28 mouse cellular contexts compared by ENCODE assay signal in the genomic region with DNA sequence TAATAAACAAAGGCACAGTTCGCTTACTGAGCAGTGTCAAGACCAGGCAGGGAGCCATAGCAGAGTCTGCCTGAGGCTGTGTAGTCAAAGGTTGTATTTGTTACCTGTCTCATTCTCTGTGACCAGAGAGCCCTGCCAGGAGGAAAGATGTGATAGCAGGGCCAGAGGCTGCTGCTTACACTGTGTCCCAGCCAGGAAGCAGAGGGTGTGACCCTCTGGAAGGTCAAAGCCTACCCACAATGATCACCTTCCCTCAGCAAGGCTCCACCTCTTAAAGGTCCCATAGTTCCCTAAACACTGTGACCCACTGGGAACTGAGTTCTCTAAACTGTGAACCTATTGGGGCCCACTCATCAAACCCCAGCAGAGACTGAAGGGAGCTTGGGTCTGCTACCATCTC.
DNase-seq lines count a peak whose midpoint lies in the region; ATAC-seq lines count a peak whose summit lies in the region.
"Had no signal": no experiment of that assay in that cellular context is flagged by ENCODE, and none has a peak within 500 bp of the region (broad histone marks: within the 10 kb centered on the region; RNA-seq: fewer than 3 reads in every experiment).

No protein-coding gene starts in this region.

- no peak overlapping the region for H3K4me3 ChIP-seq in midbrain, embryonic 11.5 days (ENCODE audit: low read depth, low read length)
- no peak overlapping the region for H3K4me3 ChIP-seq in midbrain, embryonic 15.5 days
- H3K4me3 ChIP-seq: embryonic facial prominence, embryonic 12.5 days; embryonic facial prominence, embryonic 15.5 days; gastrocnemius, adult 2 months; heart, embryonic 12.5 days; heart, embryonic 15.5 days had no signal

- 53% methylated on average over 1 of the region's 1 CpGs for WGBS in midbrain, embryonic 11.5 days
- 73% methylated on average over 1 of the region's 1 CpGs for WGBS in midbrain, embryonic 15.5 days

- no peaks in the 10 kb centered on the region for H3K9me3 ChIP-seq in midbrain, embryonic 11.5 days (ENCODE audit: control insufficient read depth, low read length)
- H3K9me3 ChIP-seq in midbrain, embryonic 15.5 days, result no peaks in the 10 kb centered on the region
- H3K9me3 ChIP-seq: embryonic facial prominence, embryonic 12.5 days; embryonic facial prominence, embryonic 15.5 days; heart, embryonic 12.5 days; heart, embryonic 15.5 days had no signal

- no peaks in the 10 kb centered on the region for H3K36me3 ChIP-seq in midbrain, embryonic 11.5 days (ENCODE audit: control insufficient read depth, insufficient read depth, low read length)
- no peaks in the 10 kb centered on the region for H3K36me3 ChIP-seq in midbrain, embryonic 15.5 days (replicated peaks)
- H3K36me3 ChIP-seq: embryonic facial prominence, embryonic 12.5 days; embryonic facial prominence, embryonic 15.5 days; heart, embryonic 12.5 days; heart, embryonic 15.5 days had no signal

- no peak overlapping the region for H3K9ac ChIP-seq in midbrain, embryonic 11.5 days (ENCODE audit: low read length)
- no peak overlapping the region for H3K9ac ChIP-seq in midbrain, embryonic 15.5 days
- H3K9ac ChIP-seq: embryonic facial prominence, embryonic 12.5 days; embryonic facial prominence, embryonic 15.5 days; forebrain, postnatal 0 days; heart, embryonic 12.5 days; heart, embryonic 15.5 days; hindbrain, embryonic 14.5 days had no signal

- no peaks in the 10 kb centered on the region for H3K27me3 ChIP-seq in midbrain, embryonic 11.5 days (ENCODE audit: control insufficient read depth, insufficient read depth, low read length)
- H3K27me3 ChIP-seq in midbrain, embryonic 15.5 days (replicated peaks), result no peaks in the 10 kb centered on the region
- H3K27me3 ChIP-seq: CH12.LX; embryonic facial prominence, embryonic 12.5 days; embryonic facial prominence, embryonic 15.5 days; heart, embryonic 12.5 days; heart, embryonic 15.5 days had no signal

- H3K4me1 ChIP-seq in midbrain, embryonic 11.5 days (ENCODE audit: control insufficient read depth, insufficient read depth, low read length), result peaks cover 6% of the 10 kb centered on the region; the same call in 1 of the 2 replicates
- no peaks in the 10 kb centered on the region for H3K4me1 ChIP-seq in midbrain, embryonic 15.5 days
- H3K4me1 ChIP-seq: heart, embryonic 15.5 days had no signal

- no peak overlapping the region for H3K27ac ChIP-seq in midbrain, embryonic 11.5 days (ENCODE audit: low read depth, low read length)
- no peak overlapping the region for H3K27ac ChIP-seq in midbrain, embryonic 15.5 days
- H3K27ac ChIP-seq: embryonic facial prominence, embryonic 12.5 days; embryonic facial prominence, embryonic 15.5 days; gastrocnemius, adult 2 months; heart, embryonic 15.5 days; hindbrain, embryonic 14.5 days; hindbrain, postnatal 0 days had no signal

- no peak for ATAC-seq in midbrain, embryonic 11.5 days (ENCODE audit: low FRiP score)
- no peak; the same call in 1 of the 2 replicates for ATAC-seq in midbrain, embryonic 15.5 days (replicated peaks)
- ATAC-seq: forebrain, embryonic 14.5 days; forebrain, postnatal 0 days; hindbrain, postnatal 0 days; inflammation-experienced regulatory T-cells, adult 6 months; intestine, embryonic 16.5 days had no signal

- H3K4me2 ChIP-seq in midbrain, embryonic 11.5 days, result no peak overlapping the region
- no peak overlapping the region for H3K4me2 ChIP-seq in midbrain, embryonic 15.5 days
- H3K4me2 ChIP-seq: embryonic facial prominence, embryonic 12.5 days; embryonic facial prominence, embryonic 15.5 days; heart, embryonic 12.5 days; heart, embryonic 15.5 days; hindbrain, embryonic 14.5 days had no signal

- peak; percentile 61 for DNase-seq in midbrain, embryonic 11.5 days (ENCODE audit: low spot score, missing footprints)
- peak; percentile 52 for DNase-seq in ES-CJ7 (ENCODE audit: low read depth, low spot score)
- peak; percentile 60 for DNase-seq in ZHBTc4 (ENCODE audit: low read depth, low spot score)
- no peak for DNase-seq in layer of hippocampus, postnatal 36 days
- DNase-seq in adrenal gland, postnatal 25 days, result no peak
- DNase-seq: adrenal gland, adult 2 months; adrenal gland, postnatal 14 days; B cell, adult 2 months; cerebellum, adult 18-20 months; cerebellum, adult 9-10 months; cerebellum, postnatal 14 days; forebrain, postnatal 0 days; gastrocnemius, adult 2 months; gastrocnemius, postnatal 14 days; heart, adult 18-20 months; heart, postnatal 10 days; heart, postnatal 4 days had no signal

Comparison
In these comparisons a context has a peak if more than half of its experiments do, and no peak if none do; other contexts are left out.
1. DNase-seq: peak in midbrain, embryonic 11.5 days (single experiment), ES-CJ7 (single experiment) and ZHBTc4 (single experiment); none in layer of hippocampus, postnatal 36 days (0 of 2) and adrenal gland, postnatal 25 days (single experiment).